Mouse (Mus musculus) cortical plate, adult 2 months (tissue): ENCODE results near the gene Ddah2.

Source experiments
- CTCF ChIP-seq: fragments of 200-500 bp; IDR thresholded peaks from 2 replicates; pipeline ENCODE4 v1.5.1; 2011; ENCODE audit warnings: mild to moderate bottlenecking, control low read depth, low read length; ENCODE audit not compliant: insufficient read depth; ENCODE audit errors: extremely low read depth
- POLR2A ChIP-seq: fragments of 200-500 bp; IDR thresholded peaks from 2 replicates; pipeline ENCODE4 v1.6.1; 2011; ENCODE audit warnings: mild to moderate bottlenecking, low read length, control low read depth; ENCODE audit not compliant: insufficient read depth; ENCODE audit errors: extremely low read depth

GRCm38 (mm10) chr17:35011440-35011839 is 47.4 kb upstream of the Ddah2 start:
- TF ChIP-seq CTCF (no peak), POLR2A (no peak)
